Mouse (Mus musculus) adrenal gland, adult (tissue): ENCODE results near the gene Sdc3.
A peak's percentile ranks its signal among the peaks of the same experiment; 100 is the strongest.

ENCODE experiments used
- DNase-seq, 2 experiments: peaks; one replicate each; pipeline ENCODE4 v3.0.0; 2022 to 2023; ENCODE audit warnings: low spot score in 1 of 2; ENCODE audit not compliant: inconsistent age in 2 of 2

Sdc3 gene

DNA sequence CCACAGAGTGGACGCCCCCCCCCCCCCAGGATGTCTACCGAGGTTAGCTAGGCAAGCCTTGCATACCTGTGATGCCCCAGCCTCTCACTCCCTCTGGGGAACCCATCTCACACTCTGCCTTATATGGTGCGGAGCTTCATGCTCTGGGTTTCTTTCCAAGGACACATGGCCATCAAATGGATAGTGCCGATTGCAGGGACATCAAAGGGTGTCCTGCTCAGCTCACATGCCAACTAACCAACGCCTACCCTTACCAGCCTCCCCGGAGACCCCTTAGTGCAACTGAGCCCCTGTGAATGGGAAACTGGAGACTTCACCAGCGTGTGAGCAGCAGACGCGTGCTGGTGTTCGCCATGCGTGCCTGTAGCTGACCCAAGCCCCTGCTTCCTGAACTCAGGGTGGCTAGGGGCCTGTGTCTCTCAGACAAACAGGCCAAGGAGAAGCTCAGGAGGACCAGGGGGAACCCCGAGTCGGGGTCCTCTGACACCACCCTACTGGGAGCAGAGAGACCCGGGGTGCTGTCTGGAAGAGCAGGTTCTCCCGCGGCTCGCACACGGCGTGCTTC lies 444 bp upstream of the Sdc3 start:
- peak; percentile 69 to 87 for DNase-seq

DNA sequence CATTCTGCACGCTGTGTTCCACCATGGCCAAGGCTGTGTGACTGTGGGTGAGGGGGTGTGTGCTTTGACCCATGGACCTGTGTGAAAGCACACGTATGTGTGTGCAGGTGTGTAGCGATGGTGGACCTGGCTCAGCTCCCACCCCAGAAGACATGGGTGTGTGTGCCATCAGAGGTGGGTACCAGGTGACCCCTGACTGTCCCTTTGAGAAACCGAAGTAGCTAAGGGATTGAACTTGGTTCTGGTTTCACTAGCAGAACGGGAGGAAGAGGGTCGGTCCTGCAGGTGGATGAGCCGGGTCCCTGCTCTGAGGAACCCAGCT lies 804 bp downstream of the Sdc3 start:
- DNase-seq, result no peak

DNA sequence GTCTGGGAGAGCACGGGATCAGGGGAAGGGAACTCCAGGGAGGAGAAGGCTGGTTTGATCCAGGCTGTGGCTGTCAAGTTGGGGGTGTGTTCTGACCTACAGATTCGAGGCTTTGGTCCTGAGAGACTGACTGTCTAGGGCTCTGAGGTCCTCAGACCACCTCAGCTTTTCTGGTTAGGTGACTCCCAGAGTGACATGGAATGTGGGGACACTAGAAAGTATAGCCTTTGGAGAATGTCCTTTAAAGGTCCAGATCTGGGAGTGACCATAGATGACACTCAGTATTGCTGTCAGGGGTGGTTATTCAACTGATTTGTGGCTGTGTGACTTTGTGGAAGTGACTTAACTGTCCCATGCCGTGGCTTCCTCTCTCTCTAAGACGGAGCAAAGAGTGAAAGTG lies 2.4 kb downstream of the Sdc3 start:
- DNase-seq, result peak; percentile 60 to 88

DNA sequence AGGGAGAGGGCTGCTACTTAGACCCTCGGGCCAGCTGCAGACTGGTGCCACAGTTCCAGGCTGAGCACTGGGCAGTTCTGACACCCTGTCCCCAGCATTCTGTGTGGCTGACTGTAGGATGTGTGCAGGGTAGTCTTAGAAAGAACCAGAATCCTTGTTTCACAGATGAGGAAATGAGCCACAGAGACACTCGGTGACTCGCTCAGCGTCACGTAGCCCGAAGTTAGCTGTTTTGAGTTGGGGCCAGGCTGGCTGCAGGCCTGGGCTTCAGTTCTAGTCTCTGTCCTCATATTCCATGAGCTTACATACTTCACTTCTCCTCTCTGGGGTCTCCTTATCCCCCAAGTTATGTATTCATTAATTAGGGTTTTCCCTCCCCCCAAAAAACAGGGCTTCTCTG lies 3.6 kb downstream of the Sdc3 start:
- DNase-seq, result peak; percentile 47 to 80

DNA sequence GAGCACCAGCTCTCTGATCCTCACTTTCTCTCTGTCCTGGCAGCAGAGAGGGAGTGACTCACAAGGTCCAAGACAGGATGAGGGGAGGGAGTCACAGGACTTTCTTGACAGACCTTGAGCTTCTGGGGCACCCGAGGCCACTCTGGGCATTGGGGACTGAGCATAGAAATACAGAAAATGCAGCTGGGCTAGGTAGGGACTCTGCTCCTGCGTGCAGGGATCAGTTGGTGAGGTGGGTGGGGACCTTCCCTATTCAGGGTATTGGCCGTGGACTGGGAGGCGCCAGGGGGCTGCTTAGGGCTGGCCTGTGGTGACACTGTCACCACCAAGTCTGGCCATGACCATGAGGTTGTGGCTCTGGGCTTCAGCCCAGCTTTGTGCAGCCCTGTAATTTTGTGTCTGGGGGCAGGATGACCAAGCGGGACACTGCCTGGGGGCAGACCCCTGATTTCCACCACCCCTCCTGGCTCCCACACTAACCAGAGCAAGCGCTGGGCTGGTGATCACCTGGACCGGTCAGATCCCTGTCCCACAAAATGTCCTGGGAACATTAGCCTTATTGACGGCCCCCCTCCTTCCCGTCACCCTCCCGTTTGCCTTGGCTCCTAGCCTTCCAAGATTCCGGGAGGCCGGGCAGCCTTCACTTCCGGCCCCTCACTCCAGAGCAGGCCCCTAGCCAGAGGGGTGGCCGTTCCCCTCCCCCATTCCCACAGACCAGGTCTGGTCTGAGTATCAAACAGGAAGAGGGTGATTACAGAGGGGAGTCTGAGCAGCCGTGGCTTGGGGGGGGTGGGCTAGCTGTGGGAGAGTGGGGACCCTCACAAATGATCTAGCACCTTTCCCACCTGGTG lies 5.1 kb downstream of the Sdc3 start:
- peak; percentile 88 to 96 for DNase-seq

DNA sequence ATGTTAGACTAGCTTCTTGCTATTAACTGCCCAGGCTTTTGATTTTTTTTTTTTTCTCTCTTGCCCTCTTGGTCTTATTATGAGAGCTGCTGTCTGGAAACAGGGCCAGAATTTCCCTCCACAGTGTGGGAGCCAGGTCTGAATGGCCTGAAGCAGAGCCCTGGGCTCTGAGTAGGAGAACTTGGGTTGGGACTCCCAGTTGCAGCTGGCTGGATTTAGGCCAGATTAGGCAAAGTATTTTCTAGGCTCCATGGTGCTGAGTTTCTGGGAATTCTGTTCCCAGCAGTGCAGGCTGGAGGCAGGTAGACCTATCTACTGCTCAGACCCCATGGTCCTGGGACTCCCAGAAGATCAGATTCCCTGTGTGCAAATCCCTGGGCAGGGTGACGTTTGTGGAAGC lies 6.1 kb downstream of the Sdc3 start:
- peak; percentile 48 to 80 for DNase-seq

DNA sequence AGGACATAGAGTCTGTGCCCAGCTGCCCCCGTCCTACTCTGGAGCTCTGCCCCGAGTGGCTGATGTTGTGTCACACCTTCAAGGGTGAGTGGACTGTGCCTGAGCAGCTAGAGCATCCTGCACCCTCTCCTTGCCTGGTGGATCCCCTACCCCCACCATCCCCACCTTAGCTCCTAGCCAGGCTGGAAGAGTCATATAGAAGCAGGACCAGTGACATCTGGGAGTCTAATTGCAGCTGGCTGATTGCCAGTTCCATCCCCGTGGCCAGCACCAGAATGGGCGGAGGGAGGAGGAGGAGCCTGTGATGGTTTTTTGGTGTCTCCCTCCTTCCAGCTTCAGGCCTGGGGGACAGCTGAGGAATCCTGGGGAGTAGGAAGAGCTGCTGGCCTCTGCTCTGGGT lies 6.8 kb downstream of the Sdc3 start:
- DNase-seq, result peak; percentile 80 to 91

DNA sequence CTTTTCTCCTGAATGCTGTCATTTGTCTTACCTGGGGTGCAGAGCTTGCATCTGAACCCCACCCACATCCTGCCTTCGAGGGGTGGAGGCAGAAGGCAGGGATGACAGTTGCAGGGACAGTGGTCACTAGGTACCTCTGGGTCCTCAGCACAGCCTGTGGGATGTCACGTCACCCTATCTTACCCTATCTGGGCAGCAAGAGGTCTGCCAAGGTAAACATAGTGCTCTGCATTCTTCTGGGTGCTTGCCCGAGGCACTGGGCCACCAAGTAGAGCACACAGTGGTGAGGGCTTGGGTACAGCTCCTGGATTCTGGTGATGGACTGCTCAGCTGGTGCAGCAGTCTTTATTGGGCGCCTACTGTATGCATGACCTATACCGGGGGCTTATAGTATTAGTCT lies 7.2 kb downstream of the Sdc3 start:
- DNase-seq, result peak; percentile 68 to 80

DNA sequence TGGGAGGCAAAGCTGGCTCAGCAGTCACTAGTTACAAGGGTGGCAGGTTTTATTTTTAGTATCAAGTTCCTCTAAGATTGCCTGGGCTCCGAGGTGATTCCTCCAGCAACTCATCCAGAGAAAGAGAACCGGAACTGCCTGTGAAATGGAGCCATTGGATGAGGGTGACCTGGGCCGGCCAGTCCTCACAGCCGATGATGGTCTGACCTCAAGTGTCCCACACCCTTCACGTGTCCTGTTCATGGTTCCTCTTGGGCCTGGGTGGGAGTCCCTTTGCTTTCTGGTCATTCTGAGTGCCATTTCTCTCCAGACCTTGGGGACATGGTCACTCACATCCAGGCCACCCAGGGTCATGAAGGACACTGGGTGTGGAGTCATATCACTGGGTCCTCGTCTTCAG lies 7.8 kb downstream of the Sdc3 start:
- peak; percentile 47 to 82 for DNase-seq

DNA sequence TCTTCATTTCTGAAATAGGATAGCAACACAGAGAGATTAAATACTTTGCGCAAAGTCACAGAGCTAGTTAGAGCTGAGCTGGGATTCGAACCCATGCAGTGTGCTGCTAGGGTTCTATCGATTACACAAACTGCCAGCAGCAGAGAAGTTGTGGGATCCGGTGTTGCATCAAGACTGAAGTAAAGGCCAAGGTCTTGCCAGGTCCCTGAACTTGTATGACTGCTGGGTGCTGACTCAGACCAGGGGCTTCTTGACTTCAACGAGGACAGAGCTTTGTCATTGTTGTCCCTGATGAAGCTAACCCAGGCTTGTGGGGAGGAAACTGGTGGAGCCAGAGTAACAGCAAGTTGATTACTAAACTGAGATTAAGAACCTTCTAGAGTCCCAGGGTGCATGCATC lies 8.9 kb downstream of the Sdc3 start:
- peak; percentile 86 to 92 for DNase-seq

DNA sequence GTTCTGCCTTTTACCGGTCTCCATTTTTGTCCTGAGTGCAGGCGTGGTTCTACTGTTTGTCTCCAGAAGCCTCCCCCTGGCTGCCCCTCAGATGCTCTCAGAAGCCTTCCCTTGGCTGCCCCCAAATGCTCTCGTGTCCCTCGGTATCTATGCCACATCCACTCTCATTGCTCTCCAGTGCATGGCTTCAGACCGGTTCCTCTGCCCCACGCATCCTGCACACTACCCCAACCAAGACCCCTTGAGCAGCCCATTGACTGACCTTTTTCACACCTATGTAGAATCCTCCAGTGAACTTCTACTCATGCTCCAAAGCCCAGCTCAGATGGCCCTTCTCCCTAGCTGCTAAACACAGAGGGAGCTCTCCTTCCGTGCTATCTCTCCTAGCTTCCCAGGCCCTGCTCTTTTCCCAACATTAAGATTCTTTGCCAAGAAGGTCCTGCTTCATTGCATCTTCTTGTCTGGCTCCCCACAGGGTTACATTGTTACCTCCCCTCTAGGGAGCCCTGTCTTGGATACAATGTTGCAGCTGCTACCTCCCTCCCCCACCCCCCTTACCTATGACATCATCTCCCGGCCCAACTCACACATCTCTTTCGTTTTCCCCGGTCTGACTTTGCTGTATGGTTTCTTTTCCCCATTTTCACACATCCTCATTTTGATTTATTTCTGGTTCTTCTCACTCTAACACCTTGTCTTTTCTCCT lies 9.4 kb downstream of the Sdc3 start:
- DNase-seq, result peak; percentile 38 to 72

DNA sequence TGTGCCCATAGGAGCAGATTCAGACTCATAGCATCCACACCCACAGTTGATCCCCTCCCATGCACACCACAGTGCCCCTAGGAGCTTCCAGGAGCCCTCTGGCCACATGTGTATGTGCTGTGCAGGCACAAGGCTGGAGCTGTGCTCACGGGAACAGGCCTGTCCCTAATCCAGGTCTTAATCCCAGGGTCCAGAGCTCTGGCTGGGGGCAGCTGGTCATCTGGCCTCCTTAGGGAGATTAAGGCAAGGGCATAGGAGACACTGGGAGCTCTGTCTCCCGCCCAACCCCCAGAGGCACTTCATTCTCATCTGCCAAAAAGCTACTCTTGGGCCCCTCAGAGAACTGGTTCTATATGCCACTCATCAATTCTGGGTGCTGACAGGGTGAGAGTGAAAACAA lies 11.3 kb downstream of the Sdc3 start:
- DNase-seq, result no peak

DNA sequence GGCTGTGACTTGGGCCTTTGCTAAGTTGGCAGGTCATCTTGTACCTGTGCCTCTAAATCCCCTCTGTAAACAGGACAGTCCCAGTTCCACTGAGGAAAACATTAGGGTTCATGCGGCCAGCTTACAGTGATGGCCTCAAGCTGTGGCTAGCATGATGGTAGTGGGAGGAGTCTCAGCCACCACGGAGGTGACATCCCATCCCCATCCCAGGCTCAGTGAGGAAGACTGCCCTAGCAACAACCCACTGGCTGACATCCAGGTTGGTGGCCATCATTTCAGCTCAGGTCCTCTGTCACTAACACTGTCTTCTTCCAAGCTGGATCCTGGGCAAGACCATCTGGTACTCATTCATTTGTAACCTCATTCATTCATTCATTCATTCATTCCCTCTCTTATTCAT lies 12.0 kb downstream of the Sdc3 start:
- DNase-seq, result peak in 1 of 2 experiments; percentile 57

DNA sequence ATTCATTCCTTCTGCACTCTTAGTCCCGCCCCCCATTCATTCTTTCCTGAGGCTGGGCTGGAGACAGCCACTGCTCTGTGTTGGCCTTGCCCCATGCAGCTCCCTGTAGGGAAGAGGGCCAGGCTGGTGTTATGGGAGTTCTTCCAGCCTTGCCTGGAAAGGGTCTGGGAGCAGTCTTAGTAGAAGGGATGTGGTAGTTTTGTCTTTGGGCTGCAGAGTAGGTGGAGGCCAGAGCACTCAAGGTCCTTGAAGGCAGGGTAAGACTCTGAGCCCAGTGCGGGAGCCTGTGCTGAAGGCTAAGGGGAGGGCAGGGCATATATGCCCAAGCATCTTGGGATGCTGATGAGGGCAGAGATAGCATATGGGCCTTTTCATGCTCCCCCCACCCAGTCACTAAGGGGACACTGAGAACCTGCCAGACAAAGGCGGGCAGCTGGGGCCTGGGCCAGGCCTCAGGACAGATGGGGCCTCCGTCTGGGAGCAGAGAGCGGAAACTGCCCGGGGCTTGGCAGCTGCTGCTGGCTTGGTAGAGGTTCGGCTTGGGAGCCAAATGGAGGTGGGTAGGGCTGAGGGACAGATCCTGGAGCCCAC lies 12.5 kb downstream of the Sdc3 start:
- DNase-seq, result peak; percentile 67 to 80

DNA sequence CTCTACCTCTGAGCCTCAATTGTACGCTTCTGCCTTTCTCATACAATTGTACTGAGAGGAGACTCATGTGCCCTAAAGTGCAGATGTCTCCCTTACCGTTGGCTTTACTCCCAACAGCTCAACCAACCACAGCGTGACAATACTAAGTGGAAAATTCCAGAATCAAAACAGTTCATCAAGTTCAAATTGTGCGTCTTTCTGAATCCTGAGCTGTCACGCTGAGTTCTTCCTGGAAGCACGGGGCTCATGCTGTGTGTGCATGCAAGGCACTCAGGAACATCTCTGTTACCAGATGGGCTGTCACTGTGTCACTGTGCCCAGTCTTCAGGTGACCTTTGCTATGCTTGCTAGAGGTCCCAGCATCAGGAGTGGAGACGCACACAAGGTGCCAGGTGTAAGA lies 13.4 kb downstream of the Sdc3 start:
- peak; percentile 55 to 79 for DNase-seq

DNA sequence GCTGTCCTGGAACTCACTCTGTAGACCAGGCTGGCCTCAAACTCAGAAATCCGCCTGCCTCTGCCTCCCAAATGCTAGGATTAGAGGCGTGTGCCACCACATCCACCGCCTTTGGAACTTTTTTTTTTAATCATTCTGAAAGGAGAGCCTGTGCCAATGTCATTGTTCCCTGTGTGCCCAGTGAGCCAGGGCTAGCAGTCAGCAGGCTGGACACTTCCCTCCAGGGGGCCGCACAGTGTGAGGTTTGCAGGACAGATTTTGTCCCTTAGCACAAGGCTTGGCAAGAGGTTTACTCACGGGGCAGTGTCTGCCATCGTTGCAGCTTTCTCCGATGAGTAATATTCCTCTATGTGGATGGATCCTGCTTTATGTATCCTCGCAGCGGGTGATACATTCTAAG lies 14.4 kb downstream of the Sdc3 start:
- no peak for DNase-seq

DNA sequence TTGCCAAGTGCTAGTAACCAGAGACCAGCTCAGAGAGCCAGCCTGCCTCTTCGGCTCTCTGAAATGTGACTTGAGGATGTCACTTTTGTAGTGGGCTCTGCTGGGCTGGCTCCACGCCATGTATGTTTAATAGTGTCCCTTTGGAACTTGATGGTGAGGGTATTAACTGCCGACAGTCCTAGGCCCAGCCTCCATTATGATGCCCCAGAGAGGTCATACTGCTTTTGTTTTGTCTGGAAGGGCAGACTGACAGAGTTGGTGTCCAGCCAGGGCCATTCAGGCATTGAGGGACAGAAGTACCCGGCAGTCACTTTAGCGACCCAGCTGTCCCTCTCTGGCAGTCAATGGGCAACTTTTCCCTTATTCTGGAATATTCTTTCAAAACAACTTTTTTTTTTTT lies 17.4 kb downstream of the Sdc3 start:
- DNase-seq, result peak in 1 of 2 experiments; percentile 54

DNA sequence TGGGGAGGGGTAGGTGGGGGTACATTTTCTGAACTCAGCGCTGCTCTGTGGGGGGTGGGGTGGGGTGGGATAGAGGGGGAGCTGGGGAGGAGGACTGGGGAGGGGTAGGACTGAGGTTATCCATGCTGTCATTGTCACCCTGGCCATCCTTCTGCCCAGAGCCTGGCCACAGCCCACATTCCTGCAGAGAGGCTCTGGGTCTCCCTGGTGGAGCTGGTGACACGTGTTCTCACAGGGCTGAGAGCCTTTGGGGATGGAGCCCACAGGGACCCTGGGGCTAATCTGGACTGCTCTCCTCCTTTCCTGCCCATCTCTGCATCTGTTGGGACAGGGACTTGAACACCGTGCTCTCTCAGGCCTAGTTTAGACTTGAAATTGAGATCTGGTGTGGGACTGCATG lies 18.5 kb downstream of the Sdc3 start:
- no peak for DNase-seq

DNA sequence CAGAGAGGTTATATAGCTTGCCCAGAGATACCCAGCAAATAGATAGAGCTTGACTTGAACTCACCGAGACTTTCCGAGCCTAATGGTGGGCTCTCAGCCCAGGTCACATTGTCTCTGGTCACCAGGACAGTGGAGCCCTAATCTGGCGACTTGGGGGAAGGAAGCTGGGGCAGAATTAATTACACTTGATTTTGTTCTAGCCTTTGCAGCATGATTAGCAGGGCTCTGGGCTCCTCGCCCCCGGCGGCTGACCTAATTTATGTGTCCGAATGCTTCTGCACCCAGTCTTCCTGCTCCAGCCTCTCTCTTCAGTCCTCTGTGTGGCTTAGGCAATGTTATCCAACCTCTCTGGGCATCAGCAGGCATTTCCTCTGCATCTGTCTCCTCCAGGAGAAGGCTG lies 19.0 kb downstream of the Sdc3 start:
- no peak for DNase-seq

DNA sequence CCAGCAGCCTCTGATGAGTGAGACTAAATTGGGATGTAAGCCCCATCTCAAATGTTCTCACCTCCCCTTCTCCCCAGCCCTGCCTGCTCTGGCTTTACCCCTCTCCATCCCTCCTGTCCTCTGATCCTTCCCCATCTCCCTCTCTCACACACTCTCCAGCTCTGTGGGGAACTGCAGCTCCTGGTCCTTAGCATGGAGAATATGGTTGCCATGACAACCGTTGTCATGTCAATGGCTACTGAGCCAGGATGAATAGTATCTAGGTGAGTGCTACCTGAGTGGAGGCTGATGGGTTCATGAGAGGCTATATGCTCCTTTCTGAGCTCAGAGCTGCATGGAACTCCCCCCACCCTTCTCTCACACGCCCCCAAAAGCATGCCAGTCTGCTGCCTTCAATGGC lies 21.6 kb downstream of the Sdc3 start:
- DNase-seq, result no peak

DNA sequence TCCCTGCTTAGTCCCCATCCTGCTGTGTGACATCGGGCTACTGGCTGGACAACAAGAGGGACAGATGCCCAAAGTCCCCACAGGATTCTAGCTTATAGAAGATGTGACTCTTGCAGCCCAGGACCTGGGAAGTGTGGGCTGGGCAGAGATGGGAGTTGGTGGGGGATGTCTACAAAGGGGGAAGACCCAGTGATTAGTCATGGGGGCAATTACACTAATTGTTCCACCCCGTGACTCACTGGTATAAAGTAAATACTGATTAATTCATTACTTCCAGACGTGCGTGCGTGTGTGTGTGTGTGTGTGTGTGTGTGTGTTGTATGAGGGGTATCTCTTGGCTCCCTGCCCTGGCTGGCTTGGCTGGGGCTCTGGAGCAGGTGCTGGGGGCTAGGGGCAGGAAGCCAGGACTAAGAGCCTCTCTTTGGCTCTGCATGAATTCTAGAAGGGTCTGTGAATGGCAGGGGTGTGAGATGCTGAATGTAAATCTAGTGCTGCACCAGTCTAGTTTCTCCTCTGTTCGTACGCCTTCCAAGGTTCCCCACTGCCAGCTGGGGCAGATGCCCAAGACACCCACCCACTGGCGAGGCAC lies 22.5 kb downstream of the Sdc3 start:
- no peak for DNase-seq

DNA sequence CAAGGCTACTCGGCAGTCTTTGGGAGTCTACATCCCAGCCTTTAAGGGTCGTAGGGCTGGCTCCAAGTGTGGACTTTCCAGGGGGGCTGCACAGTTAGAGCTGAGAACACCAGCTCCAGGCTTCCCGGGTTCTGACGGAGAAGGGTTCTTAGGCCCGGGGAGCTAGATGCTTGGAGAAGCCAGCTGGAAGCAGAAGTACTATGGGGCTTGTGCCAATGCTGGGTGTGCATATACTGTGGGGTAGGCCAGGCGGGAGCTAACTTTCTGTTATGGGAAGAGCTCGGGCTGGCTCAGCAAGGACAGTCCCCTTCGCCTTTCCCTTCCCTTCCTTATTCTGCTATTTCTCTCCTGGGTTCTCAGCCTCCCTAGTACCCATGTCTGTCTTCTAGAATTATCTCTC lies 23.5 kb downstream of the Sdc3 start:
- no peak for DNase-seq
